Mouse (Mus musculus) limb, embryonic 11.5 days (tissue): ENCODE measurements around the gene Acadl. TPM values are rescaled to one million over a fixed set of nuclear protein-coding genes. Genes with fewer than 3 reads are reported as not detected.

ENCODE experiments used
- ATAC-seq: fragments of 200-750 bp; cut with Nextera tagmentation; 2 replicates; pipeline ENCODE4 v1.8.0; 2017; ENCODE audit warnings: low read depth; ENCODE audit not compliant: insufficient number of reproducible peaks, low FRiP score, low TSS enrichment
- DNase-seq: peaks from one replicate; pipeline ENCODE4 v3.0.0-alpha.2; 2015; ENCODE audit warnings: low spot score
- H3K27ac ChIP-seq: fragments of 300-500 bp; sonication (generic); replicated peaks from 2 replicates; pipeline ENCODE4 v1.5.1; 2014; ENCODE audit warnings: low read depth, mild to moderate bottlenecking, low read length
- H3K27me3 ChIP-seq: fragments of 300-500 bp; sonication (generic); 2 replicates; pipeline ENCODE4 v1.6.1; 2014; ENCODE audit warnings: mild to moderate bottlenecking, low read length, mixed read lengths; ENCODE audit not compliant: control insufficient read depth, insufficient read depth
- H3K36me3 ChIP-seq: fragments of 300-500 bp; sonication (generic); 2 replicates; pipeline ENCODE4 v1.6.1; 2014; ENCODE audit warnings: mild to moderate bottlenecking, low read length, moderate library complexity, mixed read lengths; ENCODE audit not compliant: control insufficient read depth, insufficient read depth
- H3K4me1 ChIP-seq: fragments of 300-500 bp; sonication (generic); 2 replicates; pipeline ENCODE4 v1.6.1; 2014; ENCODE audit warnings: low read length, mixed read lengths; ENCODE audit not compliant: control insufficient read depth, insufficient read depth
- H3K4me2 ChIP-seq: fragments of 300-500 bp; sonication (generic); 2 replicates; pipeline ENCODE4 v1.6.1; 2014; ENCODE audit warnings: low read depth, mild to moderate bottlenecking, moderate library complexity; ENCODE audit not compliant: severe bottlenecking
- H3K4me3 ChIP-seq: fragments of 300-500 bp; sonication (generic); 2 replicates; pipeline ENCODE4 v1.5.1; 2014; ENCODE audit warnings: low read depth, low read length
- H3K9ac ChIP-seq: fragments of 300-500 bp; sonication (generic); 2 replicates; pipeline ENCODE4 v1.6.1; 2014; ENCODE audit warnings: mild to moderate bottlenecking, low read length
- H3K9me3 ChIP-seq: fragments of 300-500 bp; sonication (generic); 2 replicates; pipeline ENCODE4 v1.6.1; 2016; ENCODE audit warnings: low read length; ENCODE audit not compliant: control insufficient read depth
- WGBS: fragments of 180-500 bp; shearing (Covaris S2); extraction: QIAGEN DNeasy Blood & Tissue Kit; methylation state at CpG from one replicate; pipeline ENCODE4 v1.1.7; 2014; 5-methylcytosine and 5-hydroxymethylcytosine counted together
- polyA plus RNA-seq: library from polyadenylated mRNA; unstranded; fragments of >200 nt; fragmentation: Nextera tagmentation; extraction: Ambion mirVana; gene quantifications from 2 replicates; pipeline ENCODE4 v1.2.1, GENCODE M21; 2014

The Acadl gene
- polyA plus RNA-seq, 1 experiment from 2014 or later = 58.4 TPM

DNA sequence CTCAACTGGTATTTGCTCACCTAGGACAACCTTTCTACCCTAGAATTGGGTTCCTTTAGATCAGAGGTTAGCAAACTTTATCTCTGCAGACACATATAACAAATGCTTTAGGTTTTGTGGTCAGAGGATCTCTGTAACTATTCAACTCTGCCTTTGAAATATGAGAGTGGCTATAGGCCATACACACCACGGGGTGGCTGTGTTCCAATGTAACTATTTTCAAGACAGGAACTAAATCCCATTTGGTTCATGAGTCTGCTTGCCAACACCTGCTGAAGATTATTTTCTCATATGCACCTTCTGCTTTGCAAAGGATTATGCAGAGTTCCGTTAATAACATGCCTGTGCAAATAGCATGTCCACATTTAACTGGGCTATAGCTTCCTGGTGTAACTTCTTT lies 80.8 kb downstream of the Acadl start:
- no peaks in the 10 kb centered on the region for H3K36me3 ChIP-seq
- no peak overlapping the region for H3K9ac ChIP-seq
- WGBS = 53% methylated on average over 2 of the region's 2 CpGs
- no peaks in the 10 kb centered on the region for H3K4me1 ChIP-seq
- H3K4me2 ChIP-seq = no peak overlapping the region
- DNase-seq (no peak), ATAC-seq (no peak)
- no peak overlapping the region for H3K4me3 ChIP-seq
- H3K27ac ChIP-seq = no peak overlapping the region
- no peaks in the 10 kb centered on the region for H3K9me3 ChIP-seq
- H3K27me3 ChIP-seq = no peaks in the 10 kb centered on the region

DNA sequence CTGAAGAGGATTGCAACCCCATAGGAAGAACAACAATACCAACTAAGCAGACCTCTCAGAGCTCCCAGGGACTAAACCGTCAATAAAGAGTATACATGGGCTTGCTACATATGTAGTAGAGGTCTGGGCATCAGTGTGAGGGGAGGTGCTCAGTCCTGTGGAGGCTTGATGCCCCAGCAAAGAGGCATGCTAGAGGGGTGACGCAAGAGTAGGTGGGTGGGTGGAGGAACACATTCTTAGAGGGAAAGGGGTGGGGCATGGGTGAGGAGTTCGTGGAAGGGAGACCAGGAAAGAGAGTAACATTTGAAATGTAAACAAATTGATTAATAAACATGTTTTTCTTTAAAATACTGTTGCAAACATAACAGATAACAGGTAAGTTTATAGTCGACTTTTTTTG lies 82.0 kb downstream of the Acadl start:
- WGBS = 89% methylated on average over 4 of the region's 4 CpGs
- no peaks in the 10 kb centered on the region for H3K36me3 ChIP-seq
- H3K27me3 ChIP-seq = no peaks in the 10 kb centered on the region
- ATAC-seq (no peak), DNase-seq (no peak)
- H3K4me1 ChIP-seq = no peaks in the 10 kb centered on the region
- H3K4me2 ChIP-seq = no peak overlapping the region
- H3K4me3 ChIP-seq = no peak overlapping the region
- no peak overlapping the region for H3K27ac ChIP-seq
- no peaks in the 10 kb centered on the region for H3K9me3 ChIP-seq
- H3K9ac ChIP-seq = no peak overlapping the region

Other genes with a start within 250 kb of the Acadl start
- 51.7 and 54.9 TPM in 2 replicates for gene Rpe, start 162.4 kb downstream of the Acadl start, polyA plus RNA-seq
- gene Kansl1l, start 45.7 kb downstream of the Acadl start, polyA plus RNA-seq = 16.0 and 17.0 TPM in 2 replicates
- gene Myl1, start 82.1 kb upstream of the Acadl start, polyA plus RNA-seq = 26.9 and 27.3 TPM in 2 replicates
- gene Lancl1, start 175.6 kb upstream of the Acadl start, polyA plus RNA-seq = 92.4 and 97.0 TPM in 2 replicates